Mouse (Mus musculus): ENCODE data around the gene Gm42372.

Gm42372 gene

GRCm38 (mm10) chr7:17007300-17007699 is 24.4 kb downstream of the Gm42372 start:
- peak; percentile 55 for DNase-seq

- no peak for DNase-seq
Measured at GRCm38 (mm10) chr7:17009326-17010009, 26.6 kb downstream of the Gm42372 start.

GRCm38 (mm10) chr7:17010010-17010347 is 27.1 kb downstream of the Gm42372 start:
- DNase-seq: no peak

- no peak for DNase-seq
Measured at GRCm38 (mm10) chr7:17011909-17012590, 29.2 kb downstream of the Gm42372 start.

GRCm38 (mm10) chr7:17015381-17015780 is 32.5 kb downstream of the Gm42372 start:
- DNase-seq: no peak

GRCm38 (mm10) chr7:17017036-17017435 is 34.1 kb downstream of the Gm42372 start:
- DNase-seq: peak; percentile 95

- no peak for DNase-seq
Measured at GRCm38 (mm10) chr7:17017921-17018320, 35.0 kb downstream of the Gm42372 start.

GRCm38 (mm10) chr7:17019426-17020166 is 36.7 kb downstream of the Gm42372 start:
- DNase-seq: no peak

- no peak for DNase-seq
Measured at GRCm38 (mm10) chr7:17022176-17022575, 39.3 kb downstream of the Gm42372 start.

GRCm38 (mm10) chr7:17023701-17024100 is 40.8 kb downstream of the Gm42372 start:
- DNase-seq: no peak

- no peak for DNase-seq
Measured at GRCm38 (mm10) chr7:17024141-17024540, 41.3 kb downstream of the Gm42372 start.

- peak; percentile 75 for DNase-seq
Measured at GRCm38 (mm10) chr7:17024814-17025504, 42.1 kb downstream of the Gm42372 start.

- peak; percentile 49 for DNase-seq
Measured at GRCm38 (mm10) chr7:17025505-17025894, 42.6 kb downstream of the Gm42372 start.

- no peak for DNase-seq
Measured at GRCm38 (mm10) chr7:17025896-17026622, 43.2 kb downstream of the Gm42372 start.

GRCm38 (mm10) chr7:17026710-17027587 is 44.1 kb downstream of the Gm42372 start:
- no peak for DNase-seq

GRCm38 (mm10) chr7:17027588-17028343 is 44.9 kb downstream of the Gm42372 start, which contains the start of gene Ppp5c:
Ppp5c (minus strand) TSS chr7:17027924.
- peak; percentile 90 for DNase-seq

GRCm38 (mm10) chr7:17028923-17029322 is 46.0 kb downstream of the Gm42372 start:
- no peak for DNase-seq

GRCm38 (mm10) chr7:17030239-17030638 is 47.4 kb downstream of the Gm42372 start:
- no peak for DNase-seq

All from kidney, adult 11 months (tissue).